Mouse (Mus musculus) stomach, postnatal 0 days (tissue): ENCODE results near the gene Gm47429.

ENCODE experiments used
- CTCF ChIP-seq: IDR thresholded peaks from 2 replicates; pipeline ENCODE4 v1.5.1; 2016; ENCODE audit warnings: antibody characterized with exemption, low read depth, mild to moderate bottlenecking, moderate library complexity
- EP300 ChIP-seq: optimal IDR thresholded peaks from 2 replicates; pipeline ENCODE3; 2016; ENCODE audit warnings: antibody characterized with exemption

DNA sequence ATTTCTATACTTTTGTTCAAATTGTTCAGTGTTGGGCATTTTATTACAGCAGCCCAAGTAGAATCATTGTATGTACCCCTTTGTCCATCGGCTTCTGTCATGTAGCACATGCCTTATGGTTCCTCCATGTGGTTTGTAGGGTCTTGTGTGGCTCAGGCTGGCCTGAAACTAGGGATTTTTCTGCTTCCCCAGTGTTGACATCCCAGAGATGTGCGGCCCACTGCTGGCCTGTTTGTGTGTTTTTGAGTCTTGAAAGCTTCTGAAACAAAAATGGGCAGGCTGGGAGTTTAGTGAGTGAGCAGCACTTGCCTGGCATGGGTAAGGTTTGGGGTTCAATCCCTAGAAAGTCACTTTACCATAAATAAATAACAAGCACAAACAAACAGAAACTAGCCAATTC lies 19.2 kb downstream of the Gm47429 start:
- TF ChIP-seq CTCF, result no peak
- TF ChIP-seq EP300, result no peak
